Comparison of ENCODE assay signal across 8 mouse cellular contexts in genomic region chr19:4193129-4193528, GRCm38 (mm10). TPM values are rescaled to one million over a fixed set of nuclear protein-coding genes. Genes with fewer than 3 reads are reported as not detected.
A peak's percentile ranks its signal among the peaks of the same experiment; 100 is the strongest.
DNase-seq lines count a peak whose midpoint lies in the region; ATAC-seq and TF ChIP-seq lines count a peak whose summit lies in the region.

No protein-coding gene starts in this region.

- H3K9ac ChIP-seq in intestine, embryonic 16.5 days (ENCODE audit: low read depth, low read length), result peak overlapping the region; percentile 99
- H3K9ac ChIP-seq in neural tube, embryonic 13.5 days, result peak overlapping the region; percentile 99

- H3K9me3 ChIP-seq in intestine, embryonic 16.5 days (ENCODE audit: control insufficient read depth, low read length), result no peaks in the 10 kb centered on the region
- no peaks in the 10 kb centered on the region for H3K9me3 ChIP-seq in neural tube, embryonic 13.5 days

- peak overlapping the region; percentile 93 for H3K4me3 ChIP-seq in lung, adult 2 months (replicated peaks; ENCODE audit: extremely low read depth, low read depth, low read length)
- peak overlapping the region; percentile 94 for H3K4me3 ChIP-seq in embryonic fibroblast, embryonic 13.5 days (ENCODE audit: insufficient read depth, low read length)
- H3K4me3 ChIP-seq in intestine, embryonic 16.5 days (ENCODE audit: low read length), result peak overlapping the region; percentile 95
- H3K4me3 ChIP-seq in neural tube, embryonic 13.5 days, result peak overlapping the region; percentile 97

- ATAC-seq in intestine, embryonic 16.5 days, result no peak
- ATAC-seq in neural tube, embryonic 13.5 days (ENCODE audit: low read depth), result no peak
- ATAC-seq in frontal cortex, adult (ENCODE audit: low TSS enrichment), result no peak

- H3K4me1 ChIP-seq in lung, adult 2 months (ENCODE audit: control insufficient read depth, insufficient read depth, low read length), result peaks cover 10% of the 10 kb centered on the region
- H3K4me1 ChIP-seq in embryonic fibroblast, embryonic 13.5 days (ENCODE audit: control insufficient read depth, insufficient read depth, low read length), result peaks cover 19% of the 10 kb centered on the region
- peaks cover 47% of the 10 kb centered on the region for H3K4me1 ChIP-seq in intestine, embryonic 16.5 days (ENCODE audit: control insufficient read depth, insufficient read depth, low read length)
- H3K4me1 ChIP-seq in neural tube, embryonic 13.5 days (replicated peaks), result peaks cover 46% of the 10 kb centered on the region

- H3K27me3 ChIP-seq in intestine, embryonic 16.5 days (replicated peaks; ENCODE audit: control insufficient read depth, insufficient read depth, low read length), result no peaks in the 10 kb centered on the region
- H3K27me3 ChIP-seq in neural tube, embryonic 13.5 days, result no peaks in the 10 kb centered on the region

- DNase-seq in lung, adult 2 months, result no peak
- DNase-seq in lung, postnatal 4 days, result no peak
- no peak for DNase-seq in frontal cortex, postnatal 36 days (ENCODE audit: low spot score in 2 of 2)
- DNase-seq in urinary bladder, postnatal 25 days (ENCODE audit: low spot score), result no peak

- TF ChIP-seq CTCF in lung, adult 2 months (IDR thresholded peaks at IDR 0.05; ENCODE audit: insufficient read depth, low read length), result no peak
- TF ChIP-seq CTCF in embryonic fibroblast, embryonic 13.5 days (IDR thresholded peaks at IDR 0.05; ENCODE audit: borderline replicate concordance, insufficient read depth, low read length), result no peak

- H3K36me3 ChIP-seq in intestine, embryonic 16.5 days (ENCODE audit: control insufficient read depth, insufficient read depth, low read length), result peaks cover 22% of the 10 kb centered on the region; the same call in 1 of the 2 replicates
- peaks cover 50% of the 10 kb centered on the region for H3K36me3 ChIP-seq in neural tube, embryonic 13.5 days

- WGBS in lung, adult 2 months, result 37% methylated on average over 6 of the region's 6 CpGs
- 49% methylated on average over 6 of the region's 6 CpGs for WGBS in intestine, embryonic 16.5 days
- WGBS in neural tube, embryonic 13.5 days, result 57% methylated on average over 6 of the region's 6 CpGs

- H3K4me2 ChIP-seq in intestine, embryonic 16.5 days (ENCODE audit: low read depth, low read length), result peak overlapping the region; percentile 74
- H3K4me2 ChIP-seq in neural tube, embryonic 13.5 days, result peak overlapping the region; percentile 93

- TF ChIP-seq POLR2A in lung, adult 2 months (IDR thresholded peaks at IDR 0.05; ENCODE audit: borderline replicate concordance, extremely low read depth, low read depth, low read length), result no peak
- TF ChIP-seq POLR2A in embryonic fibroblast, embryonic 13.5 days (IDR thresholded peaks at IDR 0.05; ENCODE audit: low read depth, low read length), result no peak

- H3K27ac ChIP-seq in embryonic fibroblast, embryonic 13.5 days (ENCODE audit: insufficient read depth, low read length), result no peak overlapping the region
- peak overlapping the region; percentile 97; the same call in 1 of the 2 replicates for H3K27ac ChIP-seq in intestine, embryonic 16.5 days (ENCODE audit: low read length)
- H3K27ac ChIP-seq in neural tube, embryonic 13.5 days (replicated peaks), result peak overlapping the region; percentile 95; the same call in 1 of the 2 replicates

RNA-seq across cellular contexts. Expression of gene Ppp1ca, which starts 1.3 kb away (rescaled TPM):
- 373 and 384 TPM in 2 replicates for polyA plus RNA-seq in lung, adult 2 months (2012; rRNA removed)
- 327 and 340 TPM in 2 replicates for polyA plus RNA-seq in embryonic fibroblast, embryonic 13.5 days (2011; ENCODE audit: insufficient read length, low read depth, missing spikeins)
- polyA plus RNA-seq in intestine, embryonic 16.5 days (2015; fragmentation: Nextera tagmentation; extraction: Ambion mirVana), result 759 and 799 TPM in 2 replicates
- 683 and 709 TPM in 2 replicates for polyA plus RNA-seq in neural tube, embryonic 13.5 days (2015; fragmentation: Nextera tagmentation; extraction: Ambion mirVana)

RNA-seq across cellular contexts. Expression of gene Tbc1d10c, which starts 2.0 kb away (rescaled TPM):
- 23.6 and 24.2 TPM in 2 replicates for polyA plus RNA-seq in lung, adult 2 months (2012; rRNA removed)
- polyA plus RNA-seq in embryonic fibroblast, embryonic 13.5 days (2011; ENCODE audit: insufficient read length, low read depth, missing spikeins), result 0.25 and 0.42 TPM in 2 replicates
- 3.6 and 4.0 TPM in 2 replicates for polyA plus RNA-seq in intestine, embryonic 16.5 days (2015; fragmentation: Nextera tagmentation; extraction: Ambion mirVana)
- polyA plus RNA-seq in neural tube, embryonic 13.5 days (2015; fragmentation: Nextera tagmentation; extraction: Ambion mirVana), result 0.80 and 0.88 TPM in 2 replicates

RNA-seq across cellular contexts. Expression of gene Rad9a, which starts 8.3 kb away (rescaled TPM):
- 32.3 and 36.9 TPM in 2 replicates for polyA plus RNA-seq in lung, adult 2 months (2012; rRNA removed)
- polyA plus RNA-seq in embryonic fibroblast, embryonic 13.5 days (2011; ENCODE audit: insufficient read length, low read depth, missing spikeins), result 25.5 and 32.3 TPM in 2 replicates
- polyA plus RNA-seq in intestine, embryonic 16.5 days (2015; fragmentation: Nextera tagmentation; extraction: Ambion mirVana), result 31.7 and 34.2 TPM in 2 replicates
- 23.5 and 24.9 TPM in 2 replicates for polyA plus RNA-seq in neural tube, embryonic 13.5 days (2015; fragmentation: Nextera tagmentation; extraction: Ambion mirVana)

RNA-seq across cellular contexts. Expression of gene Carns1, which starts 17.9 kb away (rescaled TPM):
- 7.9 and 14.4 TPM in 2 replicates for polyA plus RNA-seq in lung, adult 2 months (2012; rRNA removed)
- 3.3 and 4.4 TPM in 2 replicates for polyA plus RNA-seq in embryonic fibroblast, embryonic 13.5 days (2011; ENCODE audit: insufficient read length, low read depth, missing spikeins)
- 1.3 and 1.4 TPM in 2 replicates for polyA plus RNA-seq in intestine, embryonic 16.5 days (2015; fragmentation: Nextera tagmentation; extraction: Ambion mirVana)
- polyA plus RNA-seq in neural tube, embryonic 13.5 days (2015; fragmentation: Nextera tagmentation; extraction: Ambion mirVana), result 5.1 and 6.6 TPM in 2 replicates

RNA-seq across cellular contexts. Expression of gene Clcf1, which starts 20.9 kb away (rescaled TPM):
- 34.0 and 42.0 TPM in 2 replicates for polyA plus RNA-seq in lung, adult 2 months (2012; rRNA removed)
- 15.2 and 16.8 TPM in 2 replicates for polyA plus RNA-seq in embryonic fibroblast, embryonic 13.5 days (2011; ENCODE audit: insufficient read length, low read depth, missing spikeins)
- 5.9 TPM in 2 replicates for polyA plus RNA-seq in intestine, embryonic 16.5 days (2015; fragmentation: Nextera tagmentation; extraction: Ambion mirVana)
- 0.67 and 0.79 TPM in 2 replicates for polyA plus RNA-seq in neural tube, embryonic 13.5 days (2015; fragmentation: Nextera tagmentation; extraction: Ambion mirVana)
